Mouse (Mus musculus): ENCODE data around the gene Abhd6. TPM values are rescaled to one million over a fixed set of nuclear protein-coding genes. Genes with fewer than 3 reads are reported as not detected.
A peak's percentile ranks its signal among the peaks of the same experiment; 100 is the strongest.

The Abhd6 gene
- polyA plus RNA-seq, 2 experiments, result 11.2 to 21.8 TPM

GRCm38 (mm10) chr14:7997255-7997696 lies 5.4 kb upstream of the Abhd6 start:
- no peak for TF ChIP-seq POLR2A (IDR thresholded peaks at IDR 0.05; ENCODE audit: borderline replicate concordance, extremely low read depth, insufficient read depth, insufficient read length)
- H3K4me1 ChIP-seq (ENCODE audit: control insufficient read depth, insufficient read depth, low read length), result peaks cover 3% of the 10 kb centered on the region; the same call in 1 of the 2 replicates
- no peaks in the 10 kb centered on the region for H3K9me3 ChIP-seq (ENCODE audit: control insufficient read depth, low read length)
- H3K27ac ChIP-seq (replicated peaks; ENCODE audit: low read depth, low read length), result no peak overlapping the region
- peak overlapping the region; percentile 16; the same call in 1 of the 2 replicates for H3K4me2 ChIP-seq (replicated peaks; ENCODE audit: low read depth, low read length, severe bottlenecking)
- H3K36me3 ChIP-seq (ENCODE audit: control insufficient read depth, insufficient read depth, low read length), result no peaks in the 10 kb centered on the region
- ATAC-seq (ENCODE audit: low FRiP score, low read depth), result peak; percentile 51; the same call in 1 of the 2 replicates
- 4% methylated on average over 15 of the region's 15 CpGs for WGBS
- no peak overlapping the region for H3K4me3 ChIP-seq (replicated peaks; ENCODE audit: low read length)
- no peak overlapping the region for H3K9ac ChIP-seq (ENCODE audit: low read depth, low read length, severe bottlenecking)
- H3K27me3 ChIP-seq (ENCODE audit: control insufficient read depth, insufficient read depth, low read length), result peaks cover 29% of the 10 kb centered on the region
- peak; percentile 71 for DNase-seq (ENCODE audit: low spot score)

- WGBS, result 65% methylated on average over 3 of the region's 3 CpGs
- DNase-seq (ENCODE audit: low spot score) (no peak), ATAC-seq (ENCODE audit: low FRiP score, low read depth) (no peak)
- no peak for TF ChIP-seq POLR2A (IDR thresholded peaks at IDR 0.05; ENCODE audit: borderline replicate concordance, extremely low read depth, insufficient read depth, insufficient read length)
- peaks cover 38% of the 10 kb centered on the region for H3K27me3 ChIP-seq (ENCODE audit: control insufficient read depth, insufficient read depth, low read length)
- peaks cover 11% of the 10 kb centered on the region for H3K4me1 ChIP-seq (ENCODE audit: control insufficient read depth, insufficient read depth, low read length)
- H3K27ac ChIP-seq (replicated peaks; ENCODE audit: low read depth, low read length), result no peak overlapping the region
- H3K4me2 ChIP-seq (replicated peaks; ENCODE audit: low read depth, low read length, severe bottlenecking), result no peak overlapping the region
- no peaks in the 10 kb centered on the region for H3K9me3 ChIP-seq (ENCODE audit: control insufficient read depth, low read length)
- H3K4me3 ChIP-seq (replicated peaks; ENCODE audit: low read length), result no peak overlapping the region
- no peak overlapping the region for H3K9ac ChIP-seq (ENCODE audit: low read depth, low read length, severe bottlenecking)
- H3K36me3 ChIP-seq (ENCODE audit: control insufficient read depth, insufficient read depth, low read length), result no peaks in the 10 kb centered on the region
These were observed 3.7 kb upstream of the Abhd6 start for GRCm38 (mm10) chr14:7999030-7999429.

GRCm38 (mm10) chr14:7999435-7999834 lies 3.3 kb upstream of the Abhd6 start:
- H3K4me1 ChIP-seq (ENCODE audit: control insufficient read depth, insufficient read depth, low read length), result peaks cover 14% of the 10 kb centered on the region
- no peak for DNase-seq (ENCODE audit: low spot score)
- no peak overlapping the region for H3K4me2 ChIP-seq (replicated peaks; ENCODE audit: low read depth, low read length, severe bottlenecking)
- ATAC-seq (ENCODE audit: low FRiP score, low read depth), result no peak
- H3K9me3 ChIP-seq (ENCODE audit: control insufficient read depth, low read length), result no peaks in the 10 kb centered on the region
- H3K9ac ChIP-seq (ENCODE audit: low read depth, low read length, severe bottlenecking), result no peak overlapping the region
- H3K4me3 ChIP-seq (replicated peaks; ENCODE audit: low read length), result no peak overlapping the region
- WGBS, result 64% methylated on average over 5 of the region's 5 CpGs
- TF ChIP-seq POLR2A (IDR thresholded peaks at IDR 0.05; ENCODE audit: borderline replicate concordance, extremely low read depth, insufficient read depth, insufficient read length), result no peak
- H3K36me3 ChIP-seq (ENCODE audit: control insufficient read depth, insufficient read depth, low read length), result no peaks in the 10 kb centered on the region
- H3K27ac ChIP-seq (replicated peaks; ENCODE audit: low read depth, low read length), result no peak overlapping the region
- peaks cover 39% of the 10 kb centered on the region for H3K27me3 ChIP-seq (ENCODE audit: control insufficient read depth, insufficient read depth, low read length)

DNA sequence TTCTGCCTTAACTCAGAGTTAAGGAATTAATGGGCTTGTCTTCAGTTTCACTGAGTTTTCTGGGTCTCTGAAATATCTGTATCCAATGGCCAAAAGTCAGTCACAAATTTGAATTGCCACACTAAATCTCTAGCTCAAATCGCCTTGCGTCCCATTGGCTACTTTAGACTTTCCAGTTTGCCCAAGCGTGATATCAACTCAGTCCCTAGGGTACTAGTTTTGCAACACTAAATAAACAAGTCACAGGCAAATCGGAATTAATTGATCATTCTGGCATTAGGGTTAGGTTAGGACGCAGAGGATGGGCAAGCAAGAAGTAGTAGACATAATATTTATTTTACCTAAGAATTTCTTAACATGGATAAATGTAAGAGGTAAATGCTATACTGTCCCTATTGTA lies 2.5 kb upstream of the Abhd6 start:
- TF ChIP-seq POLR2A (IDR thresholded peaks at IDR 0.05; ENCODE audit: borderline replicate concordance, extremely low read depth, insufficient read depth, insufficient read length), result no peak
- no peak overlapping the region for H3K9ac ChIP-seq (ENCODE audit: low read depth, low read length, severe bottlenecking)
- H3K4me1 ChIP-seq (ENCODE audit: control insufficient read depth, insufficient read depth, low read length), result peaks cover 14% of the 10 kb centered on the region
- H3K4me2 ChIP-seq (replicated peaks; ENCODE audit: low read depth, low read length, severe bottlenecking), result no peak overlapping the region
- H3K9me3 ChIP-seq (ENCODE audit: control insufficient read depth, low read length), result no peaks in the 10 kb centered on the region
- no peak for ATAC-seq (ENCODE audit: low FRiP score, low read depth)
- WGBS, result 85% methylated on average over 5 of the region's 5 CpGs
- no peak overlapping the region for H3K4me3 ChIP-seq (replicated peaks; ENCODE audit: low read length)
- H3K36me3 ChIP-seq (ENCODE audit: control insufficient read depth, insufficient read depth, low read length), result no peaks in the 10 kb centered on the region
- DNase-seq (ENCODE audit: low spot score), result no peak
- H3K27me3 ChIP-seq (ENCODE audit: control insufficient read depth, insufficient read depth, low read length), result peaks cover 39% of the 10 kb centered on the region
- no peak overlapping the region for H3K27ac ChIP-seq (replicated peaks; ENCODE audit: low read depth, low read length)

GRCm38 (mm10) chr14:8000831-8001685 lies 1.6 kb upstream of the Abhd6 start:
- Histone ChIP-seq H3K9me3 (ENCODE audit: control insufficient read depth, low read length) (no peaks in the 10 kb centered on the region), H3K4me3 (replicated peaks; ENCODE audit: low read length) (no peak overlapping the region), H3K4me2 (replicated peaks; ENCODE audit: low read depth, low read length, severe bottlenecking) (no peak overlapping the region), H3K36me3 (ENCODE audit: control insufficient read depth, insufficient read depth, low read length) (no peaks in the 10 kb centered on the region), H3K9ac (ENCODE audit: low read depth, low read length, severe bottlenecking) (no peak overlapping the region), H3K27ac (replicated peaks; ENCODE audit: low read depth, low read length) (no peak overlapping the region), H3K27me3 (ENCODE audit: control insufficient read depth, insufficient read depth, low read length) (peaks cover 39% of the 10 kb centered on the region), H3K4me1 (ENCODE audit: control insufficient read depth, insufficient read depth, low read length) (peaks cover 14% of the 10 kb centered on the region)
- ATAC-seq (ENCODE audit: low FRiP score, low read depth), result no peak
- DNase-seq (ENCODE audit: low spot score), result no peak
- TF ChIP-seq POLR2A (IDR thresholded peaks at IDR 0.05; ENCODE audit: borderline replicate concordance, extremely low read depth, insufficient read depth, insufficient read length), result no peak
- WGBS, result 25% methylated on average over 17 of the region's 17 CpGs

Measured in limb, embryonic 14.5 days (tissue).